Mouse (Mus musculus) C2C12 (cell line): ENCODE results near the gene Klk9.

Experiments
- CTCF ChIP-seq: IDR thresholded peaks from one replicate; pipeline ENCODE4 v1.5.1; 2011; ENCODE audit not compliant: control insufficient read depth, insufficient read depth, insufficient read length
- MAX ChIP-seq: IDR thresholded peaks from one replicate; pipeline ENCODE4 v1.6.1; 2011; ENCODE audit warnings: mild to moderate bottlenecking, control low read depth

DNA sequence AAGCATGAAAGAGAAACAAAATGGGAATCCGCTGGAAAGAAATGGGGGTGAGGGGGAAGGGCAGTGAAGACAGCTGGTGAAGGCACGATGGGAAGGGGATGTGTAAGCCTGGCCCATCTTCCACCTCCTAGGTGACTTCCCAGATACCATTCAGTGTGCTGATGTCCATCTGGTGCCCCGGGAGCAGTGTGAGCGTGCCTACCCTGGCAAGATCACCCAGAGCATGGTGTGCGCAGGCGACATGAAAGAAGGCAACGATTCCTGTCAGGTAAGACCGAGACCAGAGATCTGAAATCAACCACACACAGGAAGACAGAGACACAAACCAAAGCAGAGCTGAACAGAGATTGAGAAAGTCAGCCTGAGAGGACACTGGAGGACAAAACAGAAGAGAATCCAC is 37.3 kb downstream of the Klk9 start:
- TF ChIP-seq CTCF (no peak), MAX (no peak)
